ENCODE assay signal across 22 mouse cellular contexts in the genomic region with DNA sequence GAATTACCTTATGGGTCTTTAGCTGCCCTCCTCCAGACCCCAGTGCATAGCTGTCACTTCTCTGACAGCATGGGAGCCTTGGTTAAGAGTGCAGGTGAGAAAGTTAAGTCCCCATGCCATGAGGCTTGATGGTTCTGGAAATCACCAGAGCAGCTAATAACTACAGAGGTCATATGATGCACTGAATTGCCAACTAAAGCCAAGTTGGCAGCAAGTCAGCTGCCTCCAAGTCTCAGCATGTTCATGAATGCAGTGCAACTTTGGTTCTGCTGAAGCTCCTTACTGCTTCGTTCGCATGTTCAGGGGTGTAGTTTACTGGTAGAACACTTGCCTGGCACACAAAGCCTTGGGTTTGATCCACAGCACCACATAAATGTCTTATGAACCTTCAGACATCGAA.
DNase-seq lines count a peak whose midpoint lies in the region; TF ChIP-seq lines count a peak whose summit lies in the region.
"Had no signal": no experiment of that assay in that cellular context is flagged by ENCODE, and none has a peak within 500 bp of the region (broad histone marks: within the 10 kb centered on the region; RNA-seq: fewer than 3 reads in every experiment).

No protein-coding gene starts in this region.

- H3K4me1 ChIP-seq in kidney, adult 2 months (ENCODE audit: control insufficient read depth, insufficient read depth, low read length): peaks cover 8% of the 10 kb centered on the region; the same call in 1 of the 2 replicates
- H3K4me1 ChIP-seq: embryonic facial prominence, embryonic 12.5 days; forebrain, embryonic 12.5 days; hindbrain, embryonic 13.5 days; limb, embryonic 13.5 days; liver, embryonic 13.5 days; lung, embryonic 15.5 days; midbrain, embryonic 15.5 days; neural tube, embryonic 12.5 days had no signal

- TF ChIP-seq POLR2A in kidney, adult 2 months (IDR thresholded peaks at IDR 0.05; ENCODE audit: low read depth, low read length): no peak

- WGBS in kidney, adult 2 months: 71% methylated on average over 3 of the region's 3 CpGs

- intact Hi-C loops in gastrocnemius, adult 2 months (cut with DNase I): no loop called here

- H3K36me3 ChIP-seq in kidney, adult 2 months (ENCODE audit: control insufficient read depth, insufficient read depth, low read length): peaks cover 11% of the 10 kb centered on the region

- no peaks in the 10 kb centered on the region for H3K27me3 ChIP-seq in kidney, adult 2 months (replicated peaks; ENCODE audit: control insufficient read depth, insufficient read depth, low read length)
- H3K27me3 ChIP-seq: CH12.LX; embryonic facial prominence, embryonic 12.5 days; forebrain, embryonic 12.5 days; hindbrain, embryonic 13.5 days; limb, embryonic 13.5 days; liver, embryonic 13.5 days; lung, embryonic 15.5 days; midbrain, embryonic 15.5 days; neural tube, embryonic 12.5 days had no signal

- no peak for TF ChIP-seq CTCF in gastrocnemius, adult 2 months (IDR thresholded peaks at IDR 0.05)
- no peak for TF ChIP-seq CTCF in kidney, adult 2 months (conservative IDR thresholded peaks at IDR 0.05; ENCODE audit: insufficient read depth, insufficient read length, low read depth, low read length)

- peak; percentile 17 for DNase-seq in gastrocnemius, adult 2 months
- DNase-seq in gastrocnemius, adult 18-20 months (ENCODE audit: low spot score): no peak
- peak; percentile 72 for DNase-seq in kidney, adult 2 months
- DNase-seq in kidney, postnatal 10 days: no peak
- peak; percentile 30 for DNase-seq in brain, adult 2 months (ENCODE audit: low read depth, low spot score)
- DNase-seq in kidney, postnatal 36 days: peak; percentile 46 to 62
- DNase-seq in thymus, postnatal 0 days (ENCODE audit: low spot score): no peak
- DNase-seq: cerebellum, adult 18-20 months; layer of hippocampus, adult 9-11 months; liver, embryonic 13.5 days; right cerebral cortex, postnatal 25 days; thymus, postnatal 25 days had no signal

- H3K4me3 ChIP-seq in gastrocnemius, adult 2 months: no peak overlapping the region
- no peak overlapping the region for H3K4me3 ChIP-seq in kidney, adult 2 months (ENCODE audit: insufficient read depth, low read depth, low read length)
- H3K4me3 ChIP-seq: embryonic facial prominence, embryonic 12.5 days; forebrain, embryonic 12.5 days; hindbrain, embryonic 13.5 days; limb, embryonic 13.5 days; liver, embryonic 13.5 days; lung, embryonic 15.5 days; midbrain, embryonic 15.5 days; neural tube, embryonic 12.5 days had no signal

- no peak overlapping the region for H3K27ac ChIP-seq in gastrocnemius, adult 2 months
- H3K27ac ChIP-seq in kidney, adult 2 months (ENCODE audit: insufficient read depth, low read depth, low read length): no peak overlapping the region
- H3K27ac ChIP-seq: embryonic facial prominence, embryonic 12.5 days; forebrain, embryonic 12.5 days; hindbrain, embryonic 13.5 days; kidney, postnatal 0 days; limb, embryonic 13.5 days; liver, embryonic 13.5 days; lung, embryonic 15.5 days; macrophage; midbrain, embryonic 15.5 days; neural tube, embryonic 12.5 days had no signal

Comparison
In these comparisons a context has a peak if more than half of its experiments do, and no peak if none do; other contexts are left out.
1. DNase-seq: peak in gastrocnemius, adult 2 months (single experiment), kidney, adult 2 months (single experiment), brain, adult 2 months (single experiment) and kidney, postnatal 36 days (2 of 2); none in gastrocnemius, adult 18-20 months (single experiment), kidney, postnatal 10 days (single experiment) and thymus, postnatal 0 days (single experiment).